Mouse (Mus musculus): Measurements from ENCODE around the gene Psmb3.
A peak's percentile ranks its signal among the peaks of the same experiment; 100 is the strongest.
"Not testable (repeated sequence)": the region's sequence is repeated elsewhere in the genome, so short reads cannot be mapped to it uniquely, and the experiment has no call there.

Psmb3 gene

DNA sequence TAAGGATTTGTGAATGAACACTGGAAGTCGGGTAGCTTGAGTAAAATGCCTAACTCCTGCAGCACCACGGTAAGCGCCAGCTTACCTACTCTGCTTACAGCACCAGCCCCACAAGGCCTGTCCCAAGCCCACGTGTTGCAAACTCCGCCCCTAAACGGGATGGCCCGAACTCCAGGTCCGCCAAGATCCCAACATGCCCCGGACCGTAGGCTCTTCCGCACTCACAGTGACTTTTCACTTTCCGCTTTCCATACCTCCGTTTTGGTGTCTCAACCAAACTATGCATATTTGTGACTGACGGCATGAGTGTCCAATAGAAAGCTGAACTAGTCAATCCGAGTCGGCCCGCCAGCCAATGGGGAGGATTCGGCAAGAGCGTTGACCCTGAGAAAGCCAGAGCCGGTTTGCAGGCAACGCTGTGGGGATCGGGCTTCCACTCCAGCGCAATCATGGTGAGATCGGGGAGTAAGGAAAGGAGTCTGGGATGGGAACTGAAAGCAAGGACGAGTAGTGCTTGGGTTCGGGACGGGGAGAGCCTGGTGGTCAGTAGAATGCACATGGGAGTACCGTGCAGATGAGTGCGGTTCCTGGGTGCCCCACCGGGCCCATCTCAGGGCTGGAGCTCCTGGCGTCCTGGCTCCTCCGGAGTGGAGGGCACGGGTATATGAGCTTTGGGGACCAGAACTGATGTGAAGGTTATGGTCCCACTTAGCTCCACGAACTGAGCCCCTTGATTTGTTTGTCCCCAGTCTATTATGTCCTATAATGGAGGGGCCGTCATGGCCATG is at the start of gene Psmb3:
Gene Psmb3 (plus strand): TSS at position 361 of the 788 bp plus-strand sequence.
- DNase-seq, result peak; percentile 100

GRCm38 (mm10) chr11:97654210-97654609 is 49.0 kb upstream of the Psmb3 start:
- DNase-seq, result no peak

DNA sequence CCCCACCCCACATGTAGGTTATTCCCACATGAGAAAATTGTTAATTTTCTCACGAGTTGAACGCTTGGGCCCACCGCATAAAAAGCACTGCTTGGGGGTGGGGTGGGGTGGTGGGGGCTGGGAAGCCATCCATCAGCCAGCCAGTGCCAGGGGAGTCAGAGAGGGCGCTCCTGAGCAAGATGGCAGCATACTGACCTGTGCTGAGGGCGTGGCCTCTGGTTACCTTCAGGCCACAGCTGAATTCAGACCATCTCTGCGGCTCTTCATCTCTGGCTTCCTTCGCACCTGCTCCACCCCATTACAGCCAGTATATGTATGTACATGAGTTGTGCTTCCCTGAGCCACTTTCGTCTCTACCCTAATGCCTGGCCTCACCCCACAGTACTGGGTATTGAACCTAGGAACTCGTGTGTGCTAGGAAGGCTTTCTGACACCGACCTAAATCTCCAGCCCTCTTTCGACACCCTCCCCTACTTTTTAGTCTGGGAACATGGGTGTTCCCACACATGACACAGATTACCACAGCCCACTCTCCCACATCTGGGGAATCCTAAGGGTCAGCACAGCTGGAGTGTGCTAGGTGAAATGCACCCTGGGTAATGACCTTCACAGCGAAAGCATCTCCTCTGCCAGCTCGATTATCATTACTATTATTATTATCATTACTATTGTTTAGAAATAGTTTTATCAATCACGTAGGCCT is 46.8 kb upstream of the Psmb3 start:
- DNase-seq, result no peak

DNA sequence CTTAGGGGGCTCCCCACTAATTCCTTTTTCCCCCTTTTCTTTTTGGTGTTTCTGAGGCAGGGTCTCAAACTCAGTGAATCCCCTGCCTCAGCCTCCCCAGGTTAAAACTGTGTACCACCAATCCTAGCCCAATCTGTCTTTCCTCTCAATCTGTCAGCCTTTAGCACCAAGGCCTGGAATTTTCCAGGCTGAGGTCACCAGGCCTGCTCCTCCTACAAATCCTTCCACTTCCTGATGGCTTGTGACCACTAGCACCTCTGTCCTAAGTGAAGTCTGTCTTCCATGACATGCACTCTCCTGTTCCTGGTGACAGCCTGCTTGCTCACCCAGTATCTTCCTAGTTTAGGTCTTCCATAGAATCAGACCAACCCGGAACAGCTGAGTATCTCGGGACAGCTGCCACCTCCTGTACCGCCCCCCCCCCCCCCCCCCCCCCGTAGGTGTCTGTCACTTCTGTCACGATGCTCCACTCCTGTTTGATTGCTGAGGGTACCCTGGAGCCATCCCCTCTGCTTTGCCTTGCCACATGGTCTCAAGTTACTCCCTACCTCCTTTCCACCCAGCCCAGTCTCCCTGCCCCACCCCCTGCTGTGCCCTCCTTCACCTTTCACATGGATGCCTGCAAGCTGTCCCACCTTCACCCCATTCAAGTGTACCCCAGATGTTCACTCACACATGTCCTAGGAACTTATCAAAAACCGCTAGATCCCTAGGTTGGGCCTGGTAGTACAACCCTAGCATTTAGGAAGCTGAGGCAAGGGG is 45.8 kb upstream of the Psmb3 start:
- DNase-seq, result no peak

GRCm38 (mm10) chr11:97657967-97658366 is 45.2 kb upstream of the Psmb3 start:
- not testable (repeated sequence) for DNase-seq

DNA sequence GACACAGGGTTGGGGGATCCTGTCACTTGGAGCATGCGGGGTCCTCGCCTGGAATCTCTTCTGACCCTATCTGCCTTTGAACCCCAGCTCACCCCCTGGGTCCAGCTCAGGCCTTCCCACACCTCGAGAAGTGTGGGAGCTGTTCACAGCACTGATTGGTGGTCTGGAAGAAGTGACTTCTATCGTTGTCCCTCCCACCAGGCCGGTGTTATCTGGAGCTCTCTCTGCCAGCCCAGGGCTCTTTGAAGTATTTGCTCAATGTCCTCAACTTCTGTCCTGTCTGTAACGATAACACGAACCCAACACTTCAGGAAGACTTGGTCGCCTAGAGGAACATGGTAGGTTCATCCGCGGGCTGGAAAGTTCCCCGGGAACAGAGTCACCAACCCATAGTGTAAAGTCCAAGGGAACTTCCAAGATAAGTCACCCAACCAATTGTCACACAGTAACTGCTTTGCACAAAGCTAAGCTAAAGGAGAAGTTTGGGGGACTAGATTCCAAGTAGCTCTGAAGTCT is 44.4 kb upstream of the Psmb3 start:
- no peak for DNase-seq

- no peak for DNase-seq
Measured at GRCm38 (mm10) chr11:97659267-97659989, 43.8 kb upstream of the Psmb3 start.

- peak; percentile 83 for DNase-seq
Measured at GRCm38 (mm10) chr11:97659990-97660714, 43.0 kb upstream of the Psmb3 start.

DNA sequence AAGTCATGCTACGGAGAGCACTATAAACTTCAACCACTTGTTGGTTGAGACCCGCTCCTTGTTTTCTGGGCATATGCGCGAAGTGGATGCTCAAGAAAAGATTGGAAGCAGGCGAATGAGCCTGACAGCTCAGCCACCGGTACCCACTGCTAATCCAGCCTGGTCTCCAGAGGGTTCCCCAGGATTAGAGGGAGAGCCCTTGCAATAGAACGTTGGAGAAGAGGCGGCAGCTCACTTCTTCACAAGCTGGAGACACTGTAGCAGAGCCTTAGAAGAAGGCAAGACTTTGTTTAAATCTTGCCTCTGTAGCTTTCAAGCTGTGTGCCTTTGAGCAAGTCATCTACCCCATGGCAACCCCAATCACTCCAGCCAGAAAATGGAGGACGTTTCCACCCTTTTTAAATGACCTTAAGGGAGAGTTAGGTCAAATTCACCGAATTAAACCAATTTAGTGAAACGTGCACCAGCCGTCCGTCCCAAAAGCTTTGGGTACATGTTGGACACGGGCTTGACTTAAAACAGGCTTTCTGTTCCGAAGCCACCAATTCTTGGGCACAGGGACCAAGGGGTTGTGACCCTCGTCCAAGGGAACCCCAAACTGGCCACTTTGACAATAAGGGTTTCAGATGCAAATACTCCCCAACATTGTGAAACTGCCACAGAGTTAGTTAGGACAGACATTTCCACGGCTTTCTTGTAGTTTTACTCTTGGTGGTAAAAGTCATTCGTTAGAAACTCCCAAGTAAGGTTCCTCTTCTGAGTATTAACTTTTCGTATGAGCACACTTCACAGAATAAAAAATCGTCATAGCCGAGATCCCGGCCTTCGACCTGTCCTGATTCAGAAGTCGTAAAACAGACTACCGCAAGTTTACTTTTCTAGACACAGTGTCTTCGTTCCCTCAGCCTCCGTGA is 42.2 kb upstream of the Psmb3 start:
- no peak for DNase-seq

DNA sequence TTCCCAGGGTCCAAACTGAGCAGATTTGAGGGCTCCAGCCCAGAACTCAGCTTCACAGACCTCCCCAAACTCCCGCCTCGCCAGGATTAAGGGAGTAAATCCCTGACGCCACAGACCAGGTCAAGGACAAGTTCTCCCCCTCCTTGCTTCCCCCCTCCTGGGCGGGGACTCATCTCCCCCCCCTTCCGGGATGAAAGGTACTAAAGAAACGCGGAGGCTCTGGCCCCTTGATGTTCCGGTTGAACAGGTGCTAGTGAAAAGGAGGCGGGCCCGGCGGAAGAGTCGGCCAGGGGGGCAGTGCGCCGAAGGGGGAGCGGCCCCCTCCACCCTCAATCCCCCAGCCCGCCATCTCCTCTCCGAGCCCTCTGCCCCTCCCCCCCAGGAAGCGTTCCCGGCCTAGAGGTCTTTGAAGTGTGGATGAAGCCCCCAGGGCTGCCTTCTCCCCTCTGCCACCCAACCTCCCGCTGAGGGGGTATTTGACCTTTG is 41.5 kb upstream of the Psmb3 start:
- DNase-seq, result peak; percentile 74

DNA sequence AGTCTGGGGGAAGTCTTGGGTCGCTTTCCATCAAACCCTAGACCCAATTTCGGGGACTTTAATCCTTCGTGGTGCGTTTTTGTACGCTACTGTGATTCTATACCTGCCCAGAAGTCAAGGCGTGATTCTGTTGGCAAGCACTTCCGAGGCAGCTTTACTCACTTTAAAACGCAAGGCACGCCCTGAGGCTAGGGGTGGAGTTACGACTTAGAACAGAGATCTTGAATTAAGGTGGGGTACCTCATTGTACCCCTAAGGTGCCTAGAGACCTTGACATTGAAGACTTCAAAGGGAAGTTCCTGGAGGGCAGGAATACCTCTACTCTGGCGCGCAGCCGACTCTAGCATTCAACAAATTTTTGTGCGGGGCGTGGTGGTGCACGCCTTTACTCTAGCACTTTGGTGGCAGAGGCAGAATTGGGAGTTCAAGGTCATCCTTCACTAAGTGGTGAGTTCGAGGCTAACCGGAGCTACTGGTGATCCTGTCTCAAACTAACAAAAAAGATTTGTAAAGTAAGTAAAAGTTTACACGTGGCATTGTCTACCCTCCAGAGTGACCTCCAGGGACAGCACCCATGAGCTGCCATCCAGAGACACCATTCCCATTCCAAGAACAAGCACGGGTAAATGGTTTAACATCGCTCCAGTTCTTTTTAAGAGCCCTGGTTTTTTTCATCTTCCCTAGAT is 40.8 kb upstream of the Psmb3 start:
- DNase-seq, result peak; percentile 80

GRCm38 (mm10) chr11:97662893-97663527 is 40.2 kb upstream of the Psmb3 start, which contains the start of gene Mllt6:
TSS of gene Mllt6 (plus strand) at chr11:97663414.
- no peak for DNase-seq

DNA sequence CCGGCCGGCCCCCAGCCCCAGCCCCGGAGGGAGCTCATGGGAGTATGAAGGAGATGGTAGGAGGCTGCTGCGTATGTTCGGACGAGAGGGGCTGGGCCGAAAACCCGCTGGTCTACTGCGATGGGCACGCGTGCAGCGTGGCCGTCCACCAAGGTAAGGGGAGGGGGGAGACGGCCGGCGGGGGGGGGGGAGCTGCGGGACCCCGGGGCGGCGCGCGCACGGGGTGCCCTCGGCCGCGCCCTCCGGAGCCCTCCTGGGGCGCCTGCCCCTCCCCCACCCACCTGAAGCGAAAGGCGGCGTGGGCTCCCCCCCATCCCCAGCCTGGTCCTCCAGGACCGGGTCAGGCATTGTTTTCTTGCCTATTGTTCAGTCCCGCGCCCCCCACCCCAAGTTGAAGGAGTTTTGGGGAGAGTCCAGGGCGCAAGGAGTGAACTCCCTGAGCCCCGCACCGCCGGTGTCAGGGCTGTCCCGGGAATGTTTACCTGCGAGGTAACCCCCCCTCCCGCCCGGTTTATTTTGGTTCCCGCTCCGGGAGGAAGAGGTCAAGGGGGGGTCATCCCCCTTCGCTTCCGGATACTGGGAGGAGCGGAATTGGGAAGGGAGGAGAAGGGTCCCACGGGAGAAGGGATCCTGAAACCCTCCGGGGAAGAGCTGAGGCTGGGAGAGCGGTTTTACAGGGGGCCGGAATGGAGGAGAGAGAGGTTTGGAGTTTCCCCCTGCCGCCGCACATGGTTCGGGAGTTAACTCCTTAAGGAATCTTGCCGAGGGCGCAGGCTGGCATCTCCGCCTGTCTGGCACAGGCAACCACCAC is 39.5 kb upstream of the Psmb3 start:
- DNase-seq, result peak; percentile 69

GRCm38 (mm10) chr11:97664339-97664665 is 38.9 kb upstream of the Psmb3 start:
- no peak for DNase-seq

- DNase-seq, result no peak
Measured at GRCm38 (mm10) chr11:97664771-97665240, 38.4 kb upstream of the Psmb3 start.

DNA sequence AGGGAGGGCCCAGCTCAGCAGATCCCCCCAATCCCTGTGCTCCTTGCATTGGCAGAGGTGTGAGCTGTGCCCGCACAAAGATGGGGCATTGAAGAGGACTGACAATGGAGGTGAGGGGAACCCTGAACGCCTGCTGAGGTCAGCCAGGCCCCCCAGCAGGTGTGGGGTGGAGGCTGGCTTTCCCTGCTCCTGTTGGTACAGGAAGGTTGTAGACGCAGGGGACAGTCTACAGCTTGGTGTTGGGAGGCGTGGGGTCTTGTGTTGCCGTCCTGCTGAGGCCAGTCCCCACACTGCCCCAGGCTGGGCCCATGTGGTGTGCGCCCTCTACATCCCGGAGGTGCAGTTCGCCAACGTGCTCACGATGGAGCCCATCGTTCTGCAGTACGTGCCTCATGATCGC is 37.8 kb upstream of the Psmb3 start:
- no peak for DNase-seq

DNA sequence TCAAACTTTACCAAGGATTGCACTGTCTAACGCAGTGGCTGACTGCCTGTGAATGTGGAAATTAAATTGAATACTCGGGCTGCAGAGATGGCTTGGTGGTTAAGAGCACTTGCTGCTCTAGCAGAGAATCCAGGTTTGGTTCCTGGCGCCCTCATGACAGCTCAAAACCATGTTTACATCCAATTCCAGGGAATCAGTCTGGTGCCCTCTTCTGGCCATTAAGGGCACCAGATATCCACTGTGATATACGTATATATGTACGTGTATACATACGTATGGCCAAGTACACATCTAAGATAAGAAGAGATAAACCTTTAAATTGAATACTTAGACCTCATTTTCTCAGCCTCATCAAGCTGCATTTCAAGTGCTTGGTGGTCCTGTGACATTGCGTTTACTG is 37.0 kb upstream of the Psmb3 start:
- no peak for DNase-seq

- no peak for DNase-seq
Measured at GRCm38 (mm10) chr11:97666794-97667193, 36.4 kb upstream of the Psmb3 start.

GRCm38 (mm10) chr11:97668160-97668559 is 35.0 kb upstream of the Psmb3 start:
- no peak for DNase-seq

Measured in cerebellum, adult 9-10 months (tissue).